Mouse (Mus musculus) heart, postnatal 36 days (tissue): ENCODE data around the gene Hcst. TPM values are rescaled to one million over a fixed set of nuclear protein-coding genes. Genes with fewer than 3 reads are reported as not detected.

ENCODE experiments used
- DNase-seq, 2 experiments: peaks; one replicate each; pipeline ENCODE4 v3.0.0; 2021 to 2022
- intact Hi-C: fragments of 180-260 bp; cut with DNase I; formaldehyde crosslinking; loops from one replicate; pipeline ENCODE4 v1.15.1; 2025
- total RNA-seq, 2 experiments: library from RNA; stranded (reverse); gene quantifications; 2 replicates each; pipeline ENCODE4 v1.2.3; 2021

Gene Hcst
- total RNA-seq = not detected

DNA sequence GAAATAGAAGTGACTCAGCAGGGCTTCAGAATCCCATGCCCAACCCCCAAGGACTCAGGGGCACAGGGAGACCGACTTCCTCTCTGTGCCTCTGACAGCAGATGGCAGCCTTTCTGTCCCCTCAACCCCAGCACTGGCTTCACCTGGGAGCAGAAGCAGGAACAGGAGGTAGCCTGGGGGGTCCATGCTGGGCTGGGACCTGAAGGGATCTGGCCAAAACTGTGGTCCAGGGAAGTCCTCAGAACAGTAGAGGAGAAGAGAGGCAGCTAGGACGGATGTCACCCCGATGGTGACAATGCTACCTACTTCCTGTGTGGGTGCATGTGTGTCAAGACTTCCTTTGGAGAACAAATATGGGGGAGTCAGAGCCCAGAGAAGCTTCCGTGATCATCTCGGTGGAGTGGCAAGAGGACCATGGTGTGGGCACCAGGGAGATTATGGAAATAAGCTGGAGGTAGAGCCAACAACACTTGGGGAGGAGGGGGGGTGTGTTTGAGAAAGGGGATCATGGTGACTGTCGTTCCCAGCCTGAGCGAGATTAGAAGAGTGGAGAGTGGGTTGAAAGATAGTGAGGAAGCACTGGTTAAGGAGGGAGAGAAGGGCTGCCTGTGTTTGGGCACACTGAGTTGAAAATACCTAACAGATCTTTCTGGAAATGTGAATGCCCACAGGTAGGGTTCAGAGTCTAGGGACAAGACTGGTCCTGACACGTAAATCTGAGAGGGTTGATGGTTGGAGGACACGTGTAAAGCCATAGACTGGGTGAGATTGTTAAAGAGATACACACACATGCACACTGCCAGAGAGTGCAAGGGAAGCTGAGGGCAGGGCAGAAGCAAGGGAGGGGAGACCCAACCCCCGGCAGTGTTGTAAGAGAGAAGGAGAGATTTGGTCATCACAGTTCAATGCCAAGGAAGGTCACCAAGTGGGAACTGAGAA lies at the start of gene Hcst:
TSS of gene Hcst (minus strand) at position 294 of the 939 bp plus-strand sequence.
- intact Hi-C loops = no loop called here
- peak in 1 of 2 experiments; percentile 39 for DNase-seq

DNA sequence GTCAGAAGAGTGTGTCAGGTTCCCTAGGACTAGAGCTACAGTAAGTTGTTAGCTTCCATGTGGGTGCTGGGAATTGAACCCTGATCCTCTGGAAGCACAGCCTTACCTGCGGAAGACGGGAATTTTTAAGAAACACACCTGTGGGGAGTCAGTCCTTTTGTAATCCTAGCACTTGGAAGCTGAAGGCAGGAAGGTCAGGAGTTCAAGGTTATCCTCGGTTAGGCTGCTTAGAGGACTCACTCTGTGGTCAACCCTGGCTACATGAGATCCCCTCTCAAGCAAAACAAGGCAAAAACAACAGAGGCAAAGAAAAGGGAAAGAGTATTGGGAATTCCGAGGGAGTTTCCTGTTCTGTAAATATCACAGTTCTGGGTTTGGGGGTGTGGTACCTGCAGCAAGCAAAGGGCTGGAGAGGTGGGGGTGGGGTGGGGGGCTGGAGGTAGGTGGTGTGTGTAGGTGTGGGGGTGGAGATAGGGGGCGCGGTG lies 45.2 kb upstream of the Hcst start:
- intact Hi-C loops = no loop called here

DNA sequence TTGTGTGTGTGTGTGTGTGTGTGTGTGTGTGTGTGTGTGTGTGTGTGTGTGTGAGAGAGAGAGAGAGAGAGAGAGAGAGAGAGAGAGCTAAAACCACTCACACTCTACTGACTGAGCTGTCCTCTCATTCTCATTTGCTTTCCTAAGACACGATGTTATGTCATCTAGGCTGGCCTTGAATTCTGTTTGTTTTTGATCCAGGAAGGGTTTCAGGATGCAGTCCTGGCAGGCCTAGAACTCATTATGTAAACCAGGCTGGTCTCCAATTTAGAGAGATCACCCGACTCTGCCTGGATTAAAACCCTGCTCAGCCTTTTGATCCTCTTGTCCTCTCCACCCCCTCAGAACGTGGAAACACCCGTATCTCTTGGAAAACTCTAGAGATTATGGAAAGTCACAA lies 44.3 kb upstream of the Hcst start:
- no peak for DNase-seq
- intact Hi-C loops = no loop called here

More for the DNA sequence above, 45.2 kb upstream of the Hcst start:
- DNase-seq = no peak

DNA sequence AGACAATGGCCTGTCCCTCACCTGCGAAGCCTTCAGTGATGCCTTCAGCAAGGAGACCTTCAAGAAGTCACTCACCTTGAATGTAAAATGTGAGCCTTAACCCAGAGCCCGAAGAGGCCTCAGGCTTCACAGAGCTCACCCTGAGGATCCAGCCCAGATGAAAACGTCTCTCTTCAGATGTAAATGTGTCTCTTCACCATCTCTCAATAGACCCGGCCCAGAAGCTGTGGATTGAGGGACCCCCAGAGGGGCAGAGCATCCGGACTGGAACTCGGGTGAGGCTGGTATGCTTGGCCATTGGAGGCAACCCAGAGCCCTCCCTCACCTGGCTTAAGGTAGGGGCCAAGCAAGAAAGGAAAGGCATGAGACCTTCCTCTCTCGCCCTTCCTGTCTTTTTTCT lies 43.9 kb upstream of the Hcst start:
- intact Hi-C loops = no loop called here
- DNase-seq = no peak

DNA sequence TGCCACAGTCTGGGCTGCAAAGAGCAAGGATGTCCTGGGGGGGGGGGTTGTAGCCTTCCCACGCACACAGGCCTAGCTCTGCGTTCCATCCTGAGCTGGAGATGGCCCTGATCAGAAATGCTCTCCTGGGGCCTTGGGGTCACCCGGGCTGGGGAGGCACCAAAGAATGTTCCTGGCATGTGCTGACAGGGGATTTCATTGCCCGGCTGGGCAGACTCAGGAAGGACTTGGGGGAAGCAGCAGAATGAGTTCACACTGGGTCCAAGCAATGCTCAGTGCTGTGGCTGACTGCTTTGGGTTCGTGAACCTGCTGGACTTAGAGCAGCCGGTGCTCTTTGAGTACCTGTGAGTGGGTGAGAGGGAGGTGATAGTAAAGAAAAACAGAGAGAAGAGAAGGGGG lies 39.8 kb upstream of the Hcst start:
- DNase-seq = no peak
- intact Hi-C loops = no loop called here

DNA sequence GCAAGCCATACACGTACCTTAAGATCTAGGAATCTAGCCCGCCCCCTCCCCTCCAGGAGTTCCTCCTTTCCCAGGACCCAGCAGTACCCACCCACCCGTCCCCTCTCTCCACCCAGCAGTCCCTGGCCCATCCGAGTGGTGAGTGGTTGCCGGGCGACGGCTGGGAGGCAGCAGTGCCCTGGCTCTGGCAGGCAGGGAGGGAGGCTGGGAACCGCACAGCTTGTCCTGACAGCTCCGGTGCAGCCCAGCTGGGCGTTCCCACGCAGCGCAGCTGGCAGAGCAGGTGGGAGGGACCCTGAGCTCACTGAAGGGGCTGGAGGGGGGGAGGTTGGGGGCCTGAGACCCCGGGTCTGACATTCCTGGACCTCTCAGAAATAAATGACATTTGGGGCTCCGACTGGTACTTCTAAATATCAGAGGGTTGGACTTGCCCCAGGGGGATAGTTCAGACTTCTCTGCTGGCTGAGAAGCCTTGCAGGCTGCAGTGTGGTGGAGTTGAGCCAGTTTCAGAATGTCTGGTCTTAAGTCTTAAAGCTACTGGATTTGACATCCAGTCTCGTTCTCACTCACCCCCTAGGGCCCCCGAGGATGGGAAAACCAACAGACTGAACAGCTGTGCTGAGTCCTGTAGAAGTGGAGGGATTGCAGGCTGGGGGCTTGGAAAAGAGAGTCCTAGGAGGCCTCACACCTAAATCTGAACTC lies 38.1 kb upstream of the Hcst start, which contains the start of the genes Kirrel2 and Nphs1:
TSS of gene Kirrel2 (minus strand) at position 62 of the 702 bp plus-strand sequence.
TSS of gene Nphs1 (plus strand) at position 687 of the 702 bp plus-strand sequence.
- no peak for DNase-seq
- intact Hi-C loops = no loop called here

DNA sequence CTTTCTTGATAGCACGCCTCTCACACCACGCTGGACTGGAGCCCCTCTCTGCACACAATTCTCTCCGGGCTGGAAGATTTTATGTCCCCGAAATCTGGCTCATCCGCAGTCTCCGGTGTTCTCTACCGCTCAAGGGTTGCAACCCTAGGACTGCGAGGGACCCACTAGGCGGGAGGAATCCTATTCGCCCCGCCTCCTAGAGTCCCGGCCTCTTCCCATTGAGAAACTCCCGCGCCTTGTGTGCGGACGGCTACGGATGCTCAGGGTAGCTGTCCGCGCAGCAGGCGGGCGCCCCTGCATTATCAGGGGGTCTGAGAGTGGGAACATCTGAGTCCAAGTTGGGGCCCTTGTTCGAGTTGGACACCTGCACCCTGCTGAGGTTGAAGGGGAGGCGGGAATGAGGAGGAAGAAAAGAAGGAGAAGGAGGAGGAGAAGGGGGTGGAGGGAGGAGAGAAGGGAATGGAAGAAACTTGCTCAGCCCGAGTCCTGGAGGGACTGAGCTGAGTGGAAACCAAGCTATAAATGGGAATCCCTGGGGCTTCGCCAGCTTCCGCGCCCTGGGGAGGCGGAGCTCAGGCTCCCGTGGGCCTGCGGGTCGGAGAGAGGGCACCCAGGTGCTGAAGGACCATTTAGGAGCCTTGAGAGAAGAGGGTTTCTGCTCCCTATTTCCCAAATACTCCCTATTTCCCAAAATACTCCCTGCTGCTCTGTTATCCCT lies 37.4 kb upstream of the Hcst start:
- intact Hi-C loops = no loop called here
- DNase-seq = no peak

DNA sequence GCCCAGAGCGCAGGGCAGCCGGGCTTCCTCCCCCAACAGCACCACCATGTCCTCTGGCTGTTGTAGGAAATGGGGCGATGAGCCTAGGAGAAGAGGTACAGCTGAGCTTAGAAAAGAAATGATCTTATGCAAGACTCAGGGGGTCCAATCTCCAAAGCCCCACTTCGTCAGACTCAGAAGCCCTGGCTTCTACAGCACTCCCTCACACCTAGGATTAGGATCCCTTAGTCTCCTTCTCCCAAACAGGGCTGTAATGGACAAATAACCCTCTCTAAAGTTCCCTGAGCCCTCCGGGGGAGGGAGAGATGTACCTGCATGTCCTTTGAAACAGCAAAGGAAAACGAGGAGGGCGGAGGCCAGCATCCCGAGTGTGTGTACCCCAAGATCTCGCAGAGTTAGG lies 36.8 kb upstream of the Hcst start:
- intact Hi-C loops = no loop called here
- DNase-seq = no peak

GRCm38 (mm10) chr7:30454259-30454658 lies 34.6 kb upstream of the Hcst start:
- DNase-seq = no peak
- intact Hi-C loops = no loop called here

DNA sequence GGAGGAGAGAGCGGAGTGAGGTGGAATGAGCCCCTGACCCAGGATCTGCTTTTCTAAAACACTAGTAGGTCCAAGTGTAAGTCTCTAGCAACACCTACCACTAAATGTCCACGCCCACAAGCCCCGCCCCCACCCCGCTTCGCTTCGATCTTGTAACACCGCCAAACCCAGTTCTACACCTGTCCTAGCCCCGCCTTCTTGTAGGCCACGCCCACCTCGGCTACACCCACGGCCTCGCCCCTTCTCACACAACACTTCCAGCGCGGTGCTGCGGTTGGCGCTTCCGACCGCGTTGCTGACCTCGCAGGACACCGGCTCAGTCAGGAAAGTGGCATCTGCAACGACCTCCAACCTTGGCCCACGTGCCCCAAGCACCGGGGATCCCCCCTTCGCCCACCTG lies 34.1 kb upstream of the Hcst start:
- intact Hi-C loops = no loop called here
- no peak for DNase-seq

- intact Hi-C loops = no loop called here
These were observed 33.7 kb upstream of the Hcst start for GRCm38 (mm10) chr7:30453327-30453726.

GRCm38 (mm10) chr7:30450241-30450640 lies 30.6 kb upstream of the Hcst start:
- intact Hi-C loops = no loop called here
- DNase-seq = no peak

More at GRCm38 (mm10) chr7:30453327-30453726, 33.7 kb upstream of the Hcst start:
- DNase-seq = no peak

GRCm38 (mm10) chr7:30444971-30445751 lies 25.5 kb upstream of the Hcst start, which contains the start of gene Aplp1:
Gene Aplp1, minus strand, starts transcription at chr7:30445535.
- intact Hi-C loops = no loop called here
- DNase-seq = peak; percentile 60 to 66

GRCm38 (mm10) chr7:30444154-30444970 lies 24.7 kb upstream of the Hcst start:
- no peak for DNase-seq
- intact Hi-C loops = no loop called here

DNA sequence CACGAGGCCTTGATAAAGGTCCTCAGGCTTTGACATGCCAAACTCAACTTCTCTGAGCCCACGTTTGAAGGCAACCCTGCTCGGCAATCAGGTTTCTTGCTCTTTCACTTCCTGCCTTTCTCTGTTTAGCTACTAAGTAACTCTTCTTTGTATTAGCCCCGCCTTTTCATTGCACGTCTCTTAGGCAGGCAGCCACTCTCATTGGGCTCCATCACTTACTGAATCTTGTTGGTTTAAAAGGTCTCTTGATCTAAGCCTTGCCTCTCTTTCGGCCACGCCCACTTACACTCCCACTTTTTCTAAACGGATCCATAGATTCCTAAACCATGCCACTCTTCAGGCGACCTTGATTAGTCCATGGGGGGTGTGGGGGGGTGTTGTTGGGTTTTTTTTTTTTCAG lies 24.0 kb upstream of the Hcst start:
- intact Hi-C loops = no loop called here
- no peak for DNase-seq

DNA sequence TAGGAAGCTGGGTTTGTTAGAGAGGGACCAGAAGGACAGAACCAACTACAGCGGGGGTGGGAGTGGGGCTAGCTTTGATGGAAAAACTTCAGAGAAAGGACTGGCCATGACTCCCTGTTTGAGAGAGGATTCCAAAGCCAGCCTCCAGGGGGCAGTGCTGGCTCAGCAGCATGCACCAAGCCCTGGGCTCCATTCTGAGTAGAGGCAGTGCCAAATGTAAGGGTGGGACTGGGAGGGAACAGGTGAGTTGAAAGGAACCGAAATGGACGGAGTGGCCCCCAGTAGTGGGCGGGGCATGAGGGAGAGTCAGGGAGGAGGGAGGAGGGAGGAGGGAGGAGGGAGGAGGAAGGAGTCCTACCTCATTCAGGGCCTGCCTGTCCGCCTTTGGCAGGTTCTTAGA lies 21.0 kb upstream of the Hcst start:
- intact Hi-C loops = loop anchor here (2.0 kb wide), 1 partner anchor 52 kb away; the partner anchor contains the start of gene Prodh2
- peak in 1 of 2 experiments; percentile 39 for DNase-seq

GRCm38 (mm10) chr7:30439734-30440133 lies 20.1 kb upstream of the Hcst start:
- intact Hi-C loops = loop anchor here (2.0 kb wide), 1 partner anchor 53 kb away; the partner anchor contains the start of gene Prodh2

GRCm38 (mm10) chr7:30436879-30437278 lies 17.2 kb upstream of the Hcst start:
- intact Hi-C loops = no loop called here
- DNase-seq = no peak

More at GRCm38 (mm10) chr7:30439734-30440133, 20.1 kb upstream of the Hcst start:
- DNase-seq = no peak

GRCm38 (mm10) chr7:30435156-30435555 lies 15.5 kb upstream of the Hcst start:
- intact Hi-C loops = no loop called here
- no peak for DNase-seq
